Mouse (Mus musculus) right cerebral cortex, adult 2 months (tissue): ENCODE data around the gene Itsn1.

Experiments used
- DNase-seq, 2 experiments: peaks; one replicate each; pipeline ENCODE4 v3.0.0; 2021 to 2022; ENCODE audit warnings: low spot score in 2 of 2

Itsn1 gene

DNA sequence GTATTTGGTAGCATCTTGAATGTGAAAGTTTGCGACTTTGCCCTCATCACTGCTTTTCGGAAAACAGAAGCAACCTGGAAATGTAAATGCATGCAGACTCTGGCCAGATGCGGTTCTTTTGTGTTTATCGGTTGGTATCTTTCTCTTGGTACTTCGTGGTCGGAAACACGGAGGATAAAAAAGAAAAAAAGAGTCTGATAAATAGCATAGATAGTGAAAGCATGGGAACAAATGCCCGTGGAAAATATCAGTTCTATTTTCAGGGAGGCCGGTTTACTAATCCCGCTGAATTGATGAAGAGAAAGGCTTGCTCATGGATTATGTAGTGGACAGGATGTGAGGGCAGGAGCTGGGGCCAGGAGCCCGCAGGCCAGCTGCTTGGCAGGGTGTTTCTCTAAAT lies 1.4 kb downstream of the Itsn1 start:
- DNase-seq = no peak

DNA sequence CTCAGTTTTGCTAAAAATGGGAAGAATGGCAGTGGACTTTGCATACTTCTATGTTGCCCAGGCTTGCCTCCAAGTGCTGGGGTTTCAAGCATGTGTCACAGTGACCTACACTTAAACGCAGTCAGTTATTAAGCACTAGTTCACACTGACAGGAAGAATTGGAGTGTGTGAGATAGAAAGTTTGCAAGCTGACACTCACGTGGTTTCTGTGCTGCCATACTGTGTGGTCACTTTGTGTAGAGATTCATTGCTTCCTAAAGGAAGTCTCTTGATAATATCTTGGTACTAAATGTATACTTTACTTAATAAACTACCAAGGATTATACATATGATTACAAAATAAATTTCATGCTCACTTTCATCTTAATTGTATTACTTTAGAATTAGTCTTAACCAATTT lies 3.7 kb downstream of the Itsn1 start:
- no peak for DNase-seq

DNA sequence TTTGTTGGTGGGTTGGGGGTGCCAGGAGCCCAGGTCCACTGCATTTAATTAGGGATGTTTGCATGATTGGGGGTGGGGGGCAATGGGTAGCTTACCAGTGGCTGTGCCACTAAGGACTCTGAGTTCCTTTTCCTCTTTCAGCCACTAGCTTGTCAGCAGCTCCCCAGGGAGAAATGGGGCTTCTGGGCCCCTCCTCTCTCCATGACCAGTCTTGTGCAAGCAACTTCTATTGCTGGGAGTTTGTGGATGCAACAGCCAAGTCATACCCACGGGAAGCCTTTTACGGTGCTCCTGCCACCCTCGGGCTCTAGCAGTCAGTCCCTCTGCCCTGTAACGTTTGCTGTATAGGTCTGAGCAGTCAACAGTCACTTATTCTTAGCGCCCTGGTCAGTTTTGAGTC lies 5.7 kb downstream of the Itsn1 start:
- DNase-seq = no peak

DNA sequence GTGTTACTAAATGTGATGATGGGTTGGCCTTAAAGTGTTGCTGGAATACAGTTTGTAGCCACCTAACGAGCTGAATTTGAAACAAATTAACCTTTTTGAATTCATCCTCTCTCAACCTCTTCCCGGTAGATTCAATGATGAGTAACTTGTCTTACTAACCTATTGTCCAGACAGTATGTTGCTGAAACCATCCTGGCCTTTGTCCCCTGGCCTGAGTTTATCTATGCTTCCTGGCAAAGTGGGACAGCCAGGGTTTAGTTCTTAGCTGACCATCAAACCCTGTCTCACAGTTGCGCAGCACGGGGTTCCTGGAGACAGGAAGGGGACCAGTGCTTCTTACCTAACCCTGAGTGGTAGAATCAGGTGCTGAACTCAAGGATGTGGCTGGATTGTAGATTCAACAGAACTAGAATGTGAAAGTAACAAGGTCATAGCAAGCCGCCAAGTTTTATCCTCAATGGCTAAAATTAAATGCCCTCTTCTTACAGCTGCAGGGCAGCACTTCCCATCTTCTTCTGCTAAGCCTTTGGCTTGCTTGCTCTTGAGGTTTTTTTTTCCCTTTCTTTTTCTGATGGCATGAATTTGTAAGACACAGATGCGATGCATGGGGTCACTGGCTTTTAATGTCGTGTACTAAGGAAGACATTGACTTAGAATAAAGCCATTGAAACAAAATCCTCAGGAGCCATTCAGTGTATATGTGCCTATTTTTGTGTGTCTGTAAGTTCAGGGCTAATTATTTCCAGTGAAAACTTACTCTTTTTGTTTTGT lies 7.2 kb downstream of the Itsn1 start:
- no peak for DNase-seq

DNA sequence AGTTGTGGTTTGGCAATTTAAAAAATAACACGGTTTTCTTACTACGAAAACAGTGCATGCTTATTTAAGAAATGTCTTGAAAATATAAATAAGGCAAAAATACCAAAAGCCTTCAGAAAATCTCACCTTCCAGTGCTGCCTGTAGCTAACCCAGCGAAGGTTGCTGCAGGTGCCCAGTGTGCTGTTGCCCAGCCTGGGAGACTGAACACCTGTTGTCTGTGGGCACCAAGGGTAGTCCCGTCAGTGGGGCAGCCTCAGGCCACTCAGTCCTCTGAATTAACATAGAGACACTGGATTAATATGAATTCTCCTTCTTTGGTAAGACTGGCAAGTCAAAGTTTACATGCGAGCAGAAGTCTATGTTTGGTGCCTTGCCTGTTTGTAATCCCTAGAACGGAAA lies 9.4 kb downstream of the Itsn1 start:
- no peak for DNase-seq

DNA sequence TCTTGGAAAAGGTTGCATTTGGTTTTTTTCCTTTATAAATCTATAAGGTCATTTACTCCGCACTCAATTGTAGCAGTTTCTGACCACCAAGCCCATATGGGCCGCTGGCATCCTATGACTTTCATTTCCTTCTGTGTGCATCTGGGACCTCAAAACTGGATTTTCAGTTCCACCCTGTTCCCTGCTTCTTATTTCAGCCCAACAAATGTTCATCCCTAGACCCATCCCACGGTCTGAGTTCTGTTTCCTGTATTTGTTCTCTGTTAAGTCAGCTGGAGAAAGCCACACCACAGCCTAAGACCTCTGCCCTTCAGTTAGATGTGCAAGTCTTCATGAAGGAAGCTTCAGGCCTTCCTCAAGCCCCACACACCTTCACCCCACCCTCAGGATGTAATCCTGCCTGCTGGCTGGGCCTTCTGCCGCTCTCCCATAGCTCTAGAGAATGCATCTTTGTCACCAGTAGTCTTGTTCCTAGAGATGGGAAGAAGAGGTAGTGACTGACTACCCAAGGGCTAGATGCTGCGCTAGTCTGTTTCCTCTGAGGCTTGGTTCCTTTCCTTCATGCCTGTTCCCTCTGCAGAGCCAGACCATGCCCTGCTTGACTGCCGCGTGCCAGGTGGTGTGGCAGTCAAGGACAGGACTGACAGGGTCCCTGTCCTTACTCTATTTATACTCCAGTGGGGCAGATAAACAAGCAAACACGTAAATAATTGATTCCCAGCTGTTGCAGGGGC lies 11.3 kb downstream of the Itsn1 start:
- no peak for DNase-seq

DNA sequence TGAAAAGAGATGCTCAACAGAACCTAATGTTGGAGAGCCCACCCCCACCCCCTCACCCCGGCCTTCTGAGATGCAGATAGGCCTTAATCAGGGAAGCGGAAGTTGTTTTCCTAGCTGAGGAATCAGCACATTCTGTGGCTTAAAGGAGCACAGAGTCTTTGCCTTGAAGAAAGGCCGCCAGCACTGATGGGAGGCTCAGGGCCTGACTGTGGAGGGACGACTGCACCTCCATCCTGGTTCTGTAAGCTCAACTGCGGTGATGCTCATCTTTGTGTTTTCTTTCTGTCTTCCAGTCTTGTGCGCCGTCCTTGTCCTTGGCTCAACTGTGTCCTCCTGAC lies 11.8 kb downstream of the Itsn1 start:
- DNase-seq = no peak

DNA sequence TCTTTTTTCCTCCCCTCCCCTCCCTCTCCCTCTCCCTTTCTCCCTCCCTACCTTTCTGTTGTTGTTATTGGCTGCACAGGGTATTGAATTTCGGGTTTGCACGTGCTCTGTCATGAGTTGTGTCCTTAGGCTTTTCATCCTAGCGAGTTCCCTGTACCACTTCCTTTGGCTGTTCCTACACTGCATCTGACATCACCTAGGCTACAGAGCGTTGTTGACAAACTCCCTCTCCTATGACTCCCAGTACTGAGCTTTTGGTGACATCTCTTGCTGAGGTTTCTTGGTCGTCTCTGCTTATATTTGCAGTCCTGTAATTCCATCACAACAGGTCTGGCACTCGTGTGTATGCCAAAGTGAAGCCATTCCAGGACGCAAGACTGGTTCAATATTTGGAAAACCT lies 14.0 kb downstream of the Itsn1 start:
- no peak for DNase-seq

DNA sequence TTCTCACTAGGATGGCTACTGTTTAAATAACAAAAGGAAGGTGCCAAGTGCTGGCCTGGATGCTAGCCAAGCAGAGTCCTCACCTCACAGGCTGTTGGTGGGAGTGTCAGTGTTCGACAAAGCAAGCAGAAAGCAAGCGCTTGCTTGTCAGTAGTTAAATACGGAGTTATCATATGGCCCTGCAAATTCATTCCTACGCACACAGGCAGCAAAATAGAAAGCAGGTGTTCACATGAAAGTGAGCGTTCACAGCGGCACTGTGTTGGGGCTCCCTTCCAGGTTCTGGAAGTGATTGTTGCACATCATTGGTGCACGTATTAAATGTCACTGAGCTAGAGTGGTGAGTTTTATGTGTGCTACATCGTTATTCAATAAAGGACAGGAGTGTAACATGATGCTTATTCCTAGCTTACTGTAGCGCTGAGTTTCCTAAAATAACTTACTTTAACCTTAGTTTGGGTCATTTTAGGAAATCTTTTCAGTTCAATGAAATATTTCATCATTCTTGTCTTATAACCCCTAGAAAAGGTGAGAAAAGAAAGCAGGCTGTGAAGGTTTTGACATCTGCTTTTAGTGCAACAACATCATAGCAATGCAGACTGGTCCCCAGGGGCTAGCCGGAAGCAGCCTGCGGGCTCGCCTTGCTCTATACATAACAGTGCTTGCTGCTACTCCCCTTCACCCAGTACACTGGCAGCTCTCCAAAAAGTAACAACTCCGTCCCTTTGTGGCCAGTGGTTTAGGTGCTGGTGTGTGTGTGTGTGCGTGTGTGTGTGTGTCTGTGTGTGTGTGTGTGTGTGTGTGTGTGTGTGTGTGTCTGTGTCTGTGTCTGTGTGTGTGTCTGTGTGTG lies 17.2 kb downstream of the Itsn1 start:
- DNase-seq = peak; percentile 67 to 72

DNA sequence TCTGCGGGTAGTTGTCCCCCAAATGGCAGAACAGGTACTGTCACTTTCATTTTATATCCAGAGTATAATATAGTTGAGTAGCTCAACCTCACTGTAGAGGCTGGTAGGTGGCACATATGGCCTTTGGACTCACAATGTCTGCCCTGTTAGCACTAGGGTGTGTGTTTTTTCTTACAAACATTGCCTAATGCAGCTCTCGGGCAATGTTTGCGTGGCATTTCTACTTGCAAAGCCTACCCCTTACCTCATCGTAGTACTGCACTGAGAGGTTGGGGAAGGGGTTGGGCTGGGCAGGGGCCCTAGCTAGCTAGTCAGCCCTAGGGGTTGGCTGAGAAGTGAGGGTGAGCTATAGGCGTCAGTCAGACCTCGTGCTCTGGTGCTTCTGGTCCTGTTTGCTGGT lies 18.5 kb downstream of the Itsn1 start:
- no peak for DNase-seq

DNA sequence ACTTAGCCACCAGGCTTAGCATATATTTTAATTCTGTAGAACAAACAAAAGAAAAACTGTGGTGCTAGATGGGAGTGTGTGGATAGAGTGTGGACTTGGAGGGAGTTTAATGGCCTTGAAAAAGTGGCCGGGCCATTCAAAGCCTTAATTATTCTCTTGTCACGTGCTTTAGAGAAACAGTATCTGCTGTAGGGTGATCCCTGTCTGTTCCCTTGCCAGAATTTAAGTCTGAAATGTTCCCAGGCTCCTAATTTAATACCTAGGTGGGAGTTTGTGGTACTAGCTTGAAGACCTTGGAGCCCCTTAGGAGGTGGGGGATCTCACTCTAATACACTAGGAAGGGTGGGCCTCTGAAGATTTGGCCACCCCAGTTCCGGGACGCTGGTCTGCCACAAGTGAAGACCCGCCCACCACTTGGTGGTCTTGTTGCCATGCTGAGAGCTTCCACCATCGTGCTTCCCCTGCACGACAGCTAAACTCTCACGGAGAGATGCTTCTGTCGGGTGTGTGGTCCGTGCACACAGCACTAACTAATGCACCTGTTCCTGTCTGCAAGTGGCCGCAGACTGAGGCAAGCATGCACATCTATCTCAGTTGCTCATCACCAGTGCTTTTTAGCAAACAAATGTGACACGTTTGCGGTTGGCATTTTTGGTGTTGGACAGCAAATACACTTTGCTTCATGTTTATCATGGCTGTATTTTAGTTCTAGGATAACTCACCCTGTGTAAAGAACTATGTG lies 22.7 kb downstream of the Itsn1 start:
- DNase-seq = no peak

DNA sequence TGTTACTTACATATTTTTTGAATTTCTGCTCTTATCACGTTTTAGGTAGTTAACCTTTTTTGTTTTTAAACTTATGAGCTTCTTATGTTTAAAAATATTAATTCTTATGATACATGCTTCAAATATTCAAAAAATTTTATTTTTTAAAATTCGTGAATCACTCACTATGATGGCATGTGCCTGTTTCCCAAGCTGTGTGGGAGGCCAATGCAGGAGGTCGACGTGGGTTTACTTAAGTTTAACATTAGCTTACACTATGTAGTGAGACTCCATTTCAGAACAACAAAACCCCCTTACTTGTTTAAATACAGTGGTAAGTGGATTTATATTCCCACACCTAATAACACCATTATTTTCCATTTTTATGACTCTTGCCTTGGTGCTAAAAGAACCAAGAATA lies 24.5 kb downstream of the Itsn1 start:
- DNase-seq = no peak

DNA sequence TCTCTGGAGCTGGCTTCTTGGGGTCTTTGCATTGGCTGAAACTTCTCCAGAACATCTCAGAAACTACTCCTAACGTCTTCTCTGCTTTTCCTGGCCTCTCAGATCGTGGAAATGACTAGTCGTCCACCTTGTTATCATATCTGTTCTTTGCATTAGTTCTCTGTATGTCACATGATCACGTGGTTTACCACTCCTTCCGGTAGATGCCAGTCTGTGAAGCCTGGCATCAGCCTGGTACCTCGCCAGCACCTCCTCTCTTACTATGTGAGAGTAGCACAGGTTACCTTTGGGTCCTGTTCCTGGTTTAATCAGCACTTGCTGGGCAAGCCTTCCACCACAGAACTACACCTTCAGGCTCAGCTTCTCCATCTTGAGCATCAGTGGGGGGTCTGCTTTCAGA lies 25.9 kb downstream of the Itsn1 start:
- no peak for DNase-seq

DNA sequence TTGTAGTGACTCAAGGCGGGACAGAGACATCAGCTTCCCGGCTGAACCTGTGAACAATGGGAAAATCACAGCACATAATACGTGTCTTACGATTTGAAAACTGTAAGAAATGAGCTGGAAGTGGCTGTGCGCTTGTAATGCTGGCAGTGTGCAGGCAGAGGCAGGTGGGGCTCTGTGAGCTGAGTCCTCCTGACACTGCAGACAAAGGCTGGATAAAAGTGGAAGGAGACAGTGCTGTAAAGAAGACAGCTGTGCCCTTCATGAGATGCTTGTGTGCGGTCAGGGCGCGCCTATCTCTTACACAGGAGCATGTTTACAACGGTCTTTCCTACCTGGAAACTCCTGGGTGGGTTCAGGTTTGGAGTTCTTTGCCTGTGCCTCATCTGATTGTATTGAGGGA lies 32.1 kb downstream of the Itsn1 start:
- DNase-seq = no peak

DNA sequence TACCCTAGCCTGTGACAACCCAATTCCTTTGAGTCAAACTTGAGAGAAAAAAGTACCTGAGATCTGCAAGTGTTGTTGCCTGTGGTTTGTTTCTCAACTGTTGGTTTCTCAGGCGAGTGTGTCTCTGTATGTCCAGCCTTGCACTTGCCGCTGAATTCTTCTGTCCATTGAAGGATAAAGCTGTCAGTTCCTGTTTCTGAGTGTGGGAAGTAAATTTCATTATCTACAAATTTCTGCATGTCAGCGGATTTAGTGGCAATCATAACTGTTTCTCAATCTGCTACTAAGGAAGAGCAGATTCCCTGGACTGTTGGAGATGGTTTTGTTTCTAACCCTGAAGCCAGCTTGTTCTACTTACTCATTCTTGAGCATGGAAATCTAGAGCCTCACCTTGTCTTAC lies 32.7 kb downstream of the Itsn1 start:
- DNase-seq = no peak

DNA sequence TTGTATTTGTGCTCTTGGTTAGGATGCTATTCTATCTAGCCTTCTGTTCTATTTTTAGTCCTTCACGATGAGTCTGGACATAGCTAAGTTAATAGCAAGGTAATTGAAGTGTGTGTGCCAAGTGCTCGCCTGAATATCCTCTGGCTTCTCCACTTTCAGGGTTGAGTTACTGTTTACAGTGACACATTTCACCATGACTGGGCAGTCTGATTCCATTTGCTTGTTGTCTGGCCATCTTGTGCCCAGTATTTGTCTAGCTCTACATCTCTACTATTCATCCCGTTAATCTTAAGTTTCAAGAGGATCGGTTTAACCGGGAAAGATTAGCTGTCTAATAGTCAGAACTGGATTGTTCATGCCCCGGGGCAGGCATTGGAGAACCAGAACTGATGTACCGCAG lies 33.4 kb downstream of the Itsn1 start:
- no peak for DNase-seq

DNA sequence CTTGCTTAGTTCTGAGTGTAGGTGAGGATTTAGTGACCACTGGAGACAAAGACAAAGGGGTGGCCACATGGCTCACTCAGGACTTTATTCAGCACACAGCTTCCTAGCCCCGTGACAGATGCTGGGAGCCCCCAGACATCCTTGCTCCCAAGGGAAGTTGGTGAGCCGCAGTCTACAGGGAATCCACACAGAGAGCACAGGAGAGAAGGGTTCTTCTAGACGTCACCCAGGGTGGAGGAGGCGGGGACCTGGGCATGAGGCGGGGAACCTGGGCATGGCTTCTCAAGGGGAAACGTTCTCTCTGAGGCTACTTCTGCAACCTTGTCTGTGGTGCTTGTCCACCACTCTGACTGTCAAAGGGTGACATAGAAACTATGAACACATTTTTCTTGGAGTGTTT lies 34.9 kb downstream of the Itsn1 start:
- DNase-seq = no peak

DNA sequence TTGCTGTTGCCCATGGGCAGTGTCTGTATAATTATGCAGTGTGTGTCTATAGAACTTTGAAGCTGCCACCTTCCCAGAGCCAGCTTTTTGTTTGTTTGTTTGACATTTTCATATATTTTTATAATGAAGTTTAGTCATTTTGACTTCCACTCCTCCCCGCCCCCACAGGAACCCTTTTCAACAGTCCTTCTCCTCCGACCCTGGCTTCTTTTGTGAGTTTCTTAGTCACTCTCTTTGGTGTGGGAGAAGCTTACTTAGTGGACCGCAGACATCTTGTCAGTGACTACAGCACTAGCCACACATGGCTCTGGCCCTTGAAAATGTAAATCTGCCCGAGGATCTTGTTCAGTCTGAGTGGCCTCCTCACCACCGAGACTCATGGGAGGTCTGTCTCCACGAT lies 35.3 kb downstream of the Itsn1 start:
- DNase-seq = no peak

DNA sequence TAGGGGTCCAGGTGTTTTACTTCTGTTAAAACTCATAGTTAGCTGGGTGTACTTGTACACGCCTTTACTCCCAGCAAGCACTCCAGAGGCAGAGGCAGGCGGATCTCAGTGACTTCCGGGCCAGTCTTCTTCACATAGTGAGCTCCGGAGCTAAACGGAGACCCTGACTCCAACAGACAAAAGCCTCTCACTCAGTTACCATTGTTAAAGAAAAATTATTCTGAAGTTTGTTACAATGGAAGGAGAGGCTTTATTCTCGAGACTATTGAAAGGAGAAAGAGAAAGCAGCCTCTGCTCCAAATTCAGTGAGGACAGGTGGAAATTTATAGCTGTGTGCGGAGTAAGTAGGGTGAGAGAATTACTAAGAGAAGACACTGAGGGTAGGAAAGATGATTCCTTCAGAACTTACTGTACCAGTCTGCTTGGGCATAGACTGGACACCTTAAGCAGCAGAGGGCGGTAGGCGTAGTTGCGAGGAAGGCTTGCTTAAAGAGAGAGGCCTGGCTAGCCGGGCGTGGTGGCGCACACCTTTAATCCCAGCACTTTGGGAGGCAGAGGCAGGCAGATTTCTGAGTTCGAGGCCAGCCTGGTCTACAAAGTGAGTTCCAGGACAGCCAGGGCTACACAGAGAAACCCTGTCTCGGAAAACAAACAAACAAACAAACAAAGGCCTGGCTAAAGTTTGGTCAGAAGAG lies 36.2 kb downstream of the Itsn1 start:
- no peak for DNase-seq

DNA sequence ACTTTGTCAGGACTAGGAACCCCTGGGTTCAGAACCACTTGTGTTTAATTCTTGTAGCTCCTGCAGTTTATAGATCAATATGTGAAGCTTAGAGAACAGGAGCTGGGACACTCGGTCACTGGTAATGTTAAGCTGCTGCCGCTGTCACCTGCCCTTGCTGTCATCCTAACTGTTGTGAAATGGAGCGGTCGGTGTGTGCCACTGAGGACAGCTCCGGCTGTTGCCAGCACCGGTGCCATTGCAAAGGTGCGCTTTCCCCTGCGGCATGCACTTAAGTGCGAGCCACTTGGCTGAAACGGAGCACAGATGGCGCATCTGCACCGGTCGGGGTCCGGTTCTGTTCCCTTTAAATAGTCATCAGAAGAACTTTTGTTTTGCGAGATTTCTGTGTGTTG lies 36.7 kb downstream of the Itsn1 start:
- DNase-seq = no peak

DNA sequence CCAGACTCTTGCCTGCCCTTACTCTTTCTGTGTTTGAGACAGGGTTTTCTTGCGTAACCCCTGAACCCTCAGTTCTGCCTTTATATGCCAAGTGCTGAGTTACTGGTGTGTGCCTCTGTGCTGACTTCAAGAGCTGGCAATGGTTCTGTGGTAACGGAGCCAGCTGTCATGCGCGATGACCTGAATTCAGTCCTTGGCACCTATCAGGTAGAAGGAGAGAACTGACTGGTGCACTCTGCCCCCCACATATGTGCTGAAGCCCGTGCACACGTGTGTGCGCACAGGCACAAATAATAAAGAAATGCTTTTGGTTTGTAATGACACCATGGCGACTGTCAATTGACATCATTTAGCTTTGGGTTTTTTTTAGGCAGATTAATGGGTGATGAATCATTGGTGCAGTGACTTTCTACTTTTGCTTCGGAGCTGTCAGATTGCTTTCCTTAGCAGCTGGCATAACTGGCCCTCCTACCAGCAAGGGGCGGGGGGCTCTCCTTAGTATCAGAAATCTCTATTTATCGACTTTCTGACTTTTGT lies 38.2 kb downstream of the Itsn1 start:
- peak; percentile 18 to 34 for DNase-seq
